Mouse (Mus musculus) limb, embryonic 12.5 days (tissue): ENCODE results near the gene Faap100. TPM values are rescaled to one million over a fixed set of nuclear protein-coding genes. Genes with fewer than 3 reads are reported as not detected.
"Not testable (repeated sequence)": the region's sequence is repeated elsewhere in the genome, so short reads cannot be mapped to it uniquely, and the experiment has no call there.

Experiments
- ATAC-seq: fragments of 200-750 bp; cut with Nextera tagmentation; 2 replicates; pipeline ENCODE4 v1.8.0; 2017; ENCODE audit warnings: low read depth, moderate TSS enrichment; ENCODE audit not compliant: insufficient number of reproducible peaks, insufficient read depth, low FRiP score, low TSS enrichment
- H3K27ac ChIP-seq: fragments of 300-500 bp; sonication (generic); 2 replicates; pipeline ENCODE4 v1.5.1; 2016; ENCODE audit warnings: mild to moderate bottlenecking, moderate library complexity
- H3K27me3 ChIP-seq: fragments of 300-500 bp; sonication (generic); 2 replicates; pipeline ENCODE4 v1.6.1; 2016; ENCODE audit warnings: mild to moderate bottlenecking, moderate library complexity
- H3K36me3 ChIP-seq: fragments of 300-500 bp; sonication (generic); 2 replicates; pipeline ENCODE4 v1.6.1; 2016; ENCODE audit warnings: mild to moderate bottlenecking, moderate library complexity
- H3K4me1 ChIP-seq: fragments of 300-500 bp; sonication (generic); replicated peaks from 2 replicates; pipeline ENCODE4 v1.6.1; 2016
- H3K4me2 ChIP-seq: fragments of 300-500 bp; sonication (generic); 2 replicates; pipeline ENCODE4 v1.6.1; 2016; ENCODE audit warnings: mild to moderate bottlenecking, moderate library complexity
- H3K4me3 ChIP-seq: fragments of 300-500 bp; sonication (generic); replicated peaks from 2 replicates; pipeline ENCODE4 v1.5.1; 2016; ENCODE audit warnings: mild to moderate bottlenecking
- H3K9ac ChIP-seq: fragments of 300-500 bp; sonication (generic); replicated peaks from 2 replicates; pipeline ENCODE4 v1.6.1; 2016; ENCODE audit warnings: mild to moderate bottlenecking, moderate library complexity
- H3K9me3 ChIP-seq: fragments of 300-500 bp; sonication (generic); 2 replicates; pipeline ENCODE4 v1.6.1; 2016; ENCODE audit warnings: mild to moderate bottlenecking, moderate library complexity
- WGBS: fragments of 180-500 bp; shearing (Covaris S2); methylation state at CpG from one replicate; pipeline ENCODE4 v1.1.7; 2016; 5-methylcytosine and 5-hydroxymethylcytosine counted together
- polyA plus RNA-seq: library from polyadenylated mRNA; unstranded; fragments of >200 nt; fragmentation: Nextera tagmentation; extraction: Ambion mirVana; gene quantifications from 2 replicates; pipeline ENCODE4 v1.2.1, GENCODE M21; 2016

Faap100 gene
- 38.0 and 40.0 TPM in 2 replicates for polyA plus RNA-seq

DNA sequence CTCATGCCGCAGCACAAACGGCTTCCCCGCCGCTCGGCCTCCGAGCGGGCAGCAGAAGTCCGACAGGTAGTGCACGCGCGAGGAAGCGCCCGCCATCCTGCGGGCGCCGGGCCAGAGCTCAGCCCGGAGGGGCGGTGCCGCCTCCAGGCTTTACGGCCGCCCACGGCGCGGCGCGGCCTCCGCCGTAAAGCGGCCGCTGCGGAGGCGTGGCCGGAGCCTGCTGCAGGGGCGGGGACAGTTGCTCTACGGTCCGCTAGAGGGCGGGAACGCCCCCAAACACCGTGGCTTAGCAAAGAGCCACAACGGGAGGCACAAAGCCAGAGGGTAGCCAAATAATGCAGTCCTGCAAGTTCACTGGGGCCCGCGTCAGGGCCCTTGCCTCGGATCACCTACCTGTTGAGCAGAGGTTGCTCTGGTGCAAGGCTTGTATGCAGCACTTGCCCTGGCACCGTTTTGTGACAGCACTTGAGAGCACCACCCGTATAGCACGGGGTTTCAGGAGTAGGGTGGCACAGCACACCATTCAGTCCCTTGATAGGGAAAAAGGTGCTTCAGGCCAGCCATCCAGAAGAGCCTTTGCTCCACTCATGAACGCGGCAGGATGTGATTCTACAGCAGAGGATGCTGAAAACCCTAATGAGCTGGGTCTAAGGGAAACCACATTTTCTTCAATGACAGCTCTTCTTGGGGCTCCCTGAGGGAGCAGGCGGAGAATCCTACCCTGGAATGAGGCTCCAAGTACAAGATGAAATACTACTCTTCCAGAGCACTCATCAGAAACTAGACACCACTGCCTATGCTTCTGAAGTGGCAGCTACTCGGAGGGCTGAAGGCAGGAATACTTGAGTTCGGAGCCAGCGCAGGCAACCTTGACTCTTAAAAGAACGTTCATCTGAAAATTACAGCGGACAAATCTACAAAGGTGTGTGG, at the start of gene Faap100:
Gene Faap100, minus strand, starts transcription at position 154 of the 930 bp plus-strand sequence.
- peak within 1 kb of the TSS; percentile 94 for H3K4me3 ChIP-seq
- peak; percentile 85 for ATAC-seq

DNA sequence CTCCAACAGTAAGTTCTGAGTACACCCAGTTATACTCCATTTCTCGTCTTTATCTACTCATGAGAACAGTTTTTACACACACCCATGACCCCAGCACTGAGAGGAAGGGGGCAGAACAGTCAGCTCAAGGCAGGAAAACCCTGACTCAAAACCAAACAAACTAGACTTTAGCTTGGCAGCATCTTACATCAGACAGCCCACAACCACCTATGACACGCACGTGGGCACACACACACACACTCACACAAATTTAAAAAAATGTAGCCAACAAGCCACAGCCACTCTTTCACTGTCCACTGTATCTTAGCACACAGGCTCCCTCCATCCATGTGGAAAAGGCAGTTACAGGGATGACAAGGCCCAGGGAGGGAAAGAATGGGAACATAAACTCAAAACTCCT, 48.2 kb upstream of the Faap100 start:
- Histone ChIP-seq H3K9me3 (no peaks in the 10 kb centered on the region), H3K4me3 (no peak overlapping the region), H3K4me1 (peaks cover 16% of the 10 kb centered on the region), H3K36me3 (peaks cover 84% of the 10 kb centered on the region), H3K27me3 (no peaks in the 10 kb centered on the region), H3K9ac (no peak overlapping the region), H3K4me2 (no peak overlapping the region), H3K27ac (no peak overlapping the region)
- 94% methylated on average over 3 of the region's 3 CpGs for WGBS
- no peak for ATAC-seq

More for the DNA sequence above, at the start of gene Faap100:
- Histone ChIP-seq H3K36me3 (peaks cover 73% of the 10 kb centered on the region), H3K9ac (peak within 1 kb of the TSS; percentile 85), H3K27ac (peak within 1 kb of the TSS; percentile 81), H3K4me1 (peaks cover 22% of the 10 kb centered on the region), H3K9me3 (no peaks in the 10 kb centered on the region), H3K27me3 (no peaks in the 10 kb centered on the region), H3K4me2 (peak within 1 kb of the TSS; percentile 81)
- WGBS = 8% methylated on average over 54 of the region's 54 CpGs

DNA sequence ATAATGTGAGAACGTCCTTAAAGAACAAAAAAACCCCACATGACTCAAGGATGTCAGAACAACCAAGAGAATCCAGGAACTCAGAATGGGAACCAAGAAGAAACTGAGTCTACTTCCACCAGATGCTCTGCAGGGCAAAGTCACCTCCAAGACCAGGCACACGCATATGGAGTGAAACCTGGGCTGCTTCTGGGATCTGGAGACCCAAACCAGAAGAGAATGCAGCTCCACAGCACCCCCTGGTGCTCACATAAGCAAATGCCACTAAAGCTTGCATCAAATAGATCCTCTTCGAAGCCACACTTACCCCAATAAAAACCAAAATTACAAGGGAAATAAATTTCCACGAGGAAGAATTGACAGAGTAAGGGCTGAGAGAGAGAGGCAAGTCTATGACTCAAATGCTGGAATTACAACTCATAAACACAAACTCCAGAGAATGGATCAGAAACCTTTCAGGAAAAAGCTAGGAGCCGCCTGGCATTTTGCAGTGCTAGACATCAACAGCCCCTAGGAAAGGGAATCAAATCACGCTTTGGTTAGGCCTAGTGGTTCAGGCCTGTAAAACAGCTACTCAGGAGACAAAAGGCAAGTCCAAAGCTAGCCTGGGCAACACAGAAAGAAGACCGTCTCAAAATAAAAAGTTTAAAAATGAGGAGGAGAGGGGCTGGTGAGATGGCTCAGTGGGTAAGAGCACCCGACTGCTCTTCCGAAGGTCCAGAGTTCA, 45.2 kb upstream of the Faap100 start:
- Histone ChIP-seq H3K36me3 (peaks cover 86% of the 10 kb centered on the region), H3K27me3 (no peaks in the 10 kb centered on the region), H3K9me3 (no peaks in the 10 kb centered on the region), H3K4me1 (peaks cover 16% of the 10 kb centered on the region), H3K27ac (peak overlapping the region; percentile 35), H3K9ac (no peak overlapping the region; the same call in 1 of the 2 replicates), H3K4me3 (no peak overlapping the region), H3K4me2 (no peak overlapping the region)
- 62% methylated on average over 9 of the region's 9 CpGs for WGBS
- no peak for ATAC-seq

DNA sequence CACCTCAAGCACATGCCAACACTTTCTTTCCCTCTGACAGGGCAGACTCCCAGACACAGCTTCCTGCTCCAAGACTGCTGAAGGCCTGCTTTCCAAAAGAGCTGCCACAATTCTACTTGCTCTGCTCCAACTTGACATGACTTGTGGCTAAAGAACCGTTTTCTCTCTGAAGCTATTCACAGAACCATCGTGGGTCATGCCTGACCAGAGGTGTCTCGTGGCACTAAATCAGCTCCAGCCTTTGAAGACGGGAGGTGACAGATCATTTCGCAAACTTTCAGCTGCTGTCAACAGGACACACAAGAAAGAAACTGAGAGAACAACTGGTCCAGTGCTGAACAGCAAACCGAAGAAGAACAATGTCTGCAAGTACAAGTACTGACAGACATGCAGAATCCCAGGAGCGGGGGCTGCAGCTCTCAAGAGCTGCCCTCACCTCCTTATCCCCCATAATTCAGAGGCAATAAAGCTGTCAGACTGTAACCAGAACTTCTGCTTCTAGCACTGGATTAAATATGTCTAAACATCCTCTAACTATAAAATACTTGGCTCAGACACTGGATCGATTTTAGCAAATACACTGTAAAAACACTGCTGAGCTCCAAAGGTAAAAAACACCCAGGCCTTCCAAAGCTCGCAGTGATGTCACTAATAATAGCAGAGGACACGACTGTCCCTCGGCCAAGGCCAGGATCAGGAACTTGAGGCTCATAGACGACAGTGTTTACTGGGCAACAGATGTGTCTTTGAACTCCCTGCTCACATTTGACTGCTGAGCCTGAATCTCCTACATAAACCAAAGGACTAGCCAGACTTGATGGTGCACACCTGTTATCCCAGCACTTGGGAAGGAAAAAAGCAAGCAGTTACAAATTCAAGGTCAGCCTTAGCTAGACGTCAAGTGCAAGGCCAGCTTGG, 44.3 kb upstream of the Faap100 start:
- Histone ChIP-seq H3K9me3 (no peaks in the 10 kb centered on the region), H3K27ac (peak overlapping the region; percentile 70), H3K27me3 (no peaks in the 10 kb centered on the region), H3K36me3 (peaks cover 86% of the 10 kb centered on the region), H3K4me2 (no peak overlapping the region), H3K9ac (peak overlapping the region; percentile 14; the same call in 1 of the 2 replicates), H3K4me3 (no peak overlapping the region), H3K4me1 (peaks cover 16% of the 10 kb centered on the region)
- 51% methylated on average over 13 of the region's 13 CpGs for WGBS
- ATAC-seq = no peak

DNA sequence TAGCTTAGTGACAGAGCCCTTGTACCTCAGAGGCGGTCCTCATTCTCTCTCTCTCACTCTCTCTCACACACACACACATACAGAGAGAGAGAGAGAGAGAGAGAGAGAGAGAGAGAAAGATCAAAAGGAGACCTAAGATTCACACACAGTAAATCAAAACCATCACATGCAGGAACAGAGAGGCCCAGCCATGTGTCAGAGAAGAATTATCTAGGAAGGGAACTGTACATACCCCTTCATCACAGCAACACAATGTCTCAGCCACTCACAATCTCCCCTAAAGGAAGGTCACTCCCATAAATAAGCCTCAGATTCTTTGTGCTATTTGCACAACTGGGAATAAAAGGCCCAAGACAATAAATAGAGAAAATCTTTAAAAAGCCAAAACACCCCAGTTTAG, 40.0 kb upstream of the Faap100 start:
- 92% methylated on average over 1 of the region's 1 CpGs for whole genome bisulfite sequencing
- ATAC-seq = no peak
- Histone ChIP-seq H3K9me3 (no peaks in the 10 kb centered on the region), H3K36me3 (peaks cover 92% of the 10 kb centered on the region), H3K27me3 (no peaks in the 10 kb centered on the region), H3K4me2 (no peak overlapping the region), H3K27ac (no peak overlapping the region), H3K9ac (no peak overlapping the region), H3K4me1 (peaks cover 16% of the 10 kb centered on the region), H3K4me3 (no peak overlapping the region)

DNA sequence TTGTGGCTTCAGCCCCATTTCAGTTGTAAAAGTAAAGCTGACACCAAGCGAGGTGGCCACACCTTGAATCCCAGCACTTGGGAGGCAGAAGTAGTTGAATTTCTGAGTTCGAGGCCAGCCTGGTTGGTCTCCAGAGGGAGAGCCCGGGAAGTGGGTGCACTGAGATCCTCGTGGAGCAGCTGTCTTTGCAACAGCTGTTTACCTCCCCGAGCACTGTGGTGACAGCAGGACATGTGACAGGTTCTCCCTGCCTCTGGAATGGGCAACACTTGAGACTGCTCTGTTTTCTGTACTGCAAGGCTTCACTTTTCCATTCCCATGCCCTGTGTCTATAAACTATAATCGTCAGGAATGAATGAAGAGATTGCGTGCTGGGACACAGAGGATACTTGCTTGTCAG, 39.3 kb upstream of the Faap100 start:
- 88% methylated on average over 7 of the region's 7 CpGs for whole genome bisulfite sequencing
- H3K27me3 ChIP-seq = no peaks in the 10 kb centered on the region
- no peaks in the 10 kb centered on the region for H3K9me3 ChIP-seq
- H3K27ac ChIP-seq = no peak overlapping the region
- no peak overlapping the region for H3K4me2 ChIP-seq
- peaks cover 94% of the 10 kb centered on the region for H3K36me3 ChIP-seq
- H3K9ac ChIP-seq = no peak overlapping the region
- H3K4me3 ChIP-seq = no peak overlapping the region
- peaks cover 9% of the 10 kb centered on the region for H3K4me1 ChIP-seq
- ATAC-seq = no peak

DNA sequence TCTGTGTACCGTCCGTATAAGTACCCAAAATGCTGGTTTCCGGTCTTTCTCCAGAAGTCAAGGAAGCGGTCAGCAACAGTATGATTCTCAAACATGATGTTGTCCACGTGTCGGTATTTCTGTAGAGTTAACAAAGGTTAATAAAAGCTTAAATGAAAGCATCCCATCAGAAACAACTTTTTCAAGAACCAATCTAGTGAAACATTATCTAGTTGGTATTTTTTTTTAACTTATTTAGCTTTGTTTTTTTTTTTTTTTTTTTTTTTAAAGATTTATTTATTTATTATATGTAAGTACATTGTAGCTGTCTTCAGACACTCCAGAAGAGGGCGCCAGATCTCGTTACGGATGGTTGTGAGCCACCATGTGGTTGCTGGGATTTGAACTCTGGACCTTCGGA, 35.1 kb upstream of the Faap100 start:
- not testable (repeated sequence) for H3K27me3 ChIP-seq, H3K27ac ChIP-seq, H3K4me2 ChIP-seq, H3K4me3 ChIP-seq, ATAC-seq, H3K9ac ChIP-seq, H3K9me3 ChIP-seq, H3K4me1 ChIP-seq
- H3K36me3 ChIP-seq = peaks cover 96% of the 10 kb centered on the region
- 92% methylated on average over 7 of the region's 10 CpGs for WGBS

DNA sequence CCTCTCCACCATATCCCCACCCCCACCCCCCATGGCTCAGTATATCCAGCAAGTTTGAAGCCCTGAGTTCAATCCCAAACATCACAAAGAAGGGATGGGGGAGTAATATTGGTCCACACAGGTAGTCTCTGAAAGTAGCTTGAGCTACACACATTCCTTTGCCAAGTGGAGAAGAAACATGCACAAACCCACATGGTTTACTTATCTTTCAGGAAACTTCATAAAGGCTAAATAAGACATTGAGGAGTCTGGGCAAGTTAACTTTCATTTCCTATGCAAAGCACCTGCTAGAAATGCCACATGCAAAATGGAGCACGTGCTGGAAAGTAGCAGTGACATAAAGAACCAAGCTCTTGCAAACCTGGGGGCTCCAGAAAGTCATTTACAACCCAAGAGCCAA, 27.9 kb upstream of the Faap100 start:
- WGBS = 74% methylated on average over 1 of the region's 1 CpGs
- H3K4me2 ChIP-seq = no peak overlapping the region
- no peaks in the 10 kb centered on the region for H3K4me1 ChIP-seq
- H3K27me3 ChIP-seq = no peaks in the 10 kb centered on the region
- no peaks in the 10 kb centered on the region for H3K9me3 ChIP-seq
- no peak for ATAC-seq
- peaks cover 99% of the 10 kb centered on the region for H3K36me3 ChIP-seq
- H3K27ac ChIP-seq = no peak overlapping the region
- H3K9ac ChIP-seq = no peak overlapping the region
- no peak overlapping the region for H3K4me3 ChIP-seq

DNA sequence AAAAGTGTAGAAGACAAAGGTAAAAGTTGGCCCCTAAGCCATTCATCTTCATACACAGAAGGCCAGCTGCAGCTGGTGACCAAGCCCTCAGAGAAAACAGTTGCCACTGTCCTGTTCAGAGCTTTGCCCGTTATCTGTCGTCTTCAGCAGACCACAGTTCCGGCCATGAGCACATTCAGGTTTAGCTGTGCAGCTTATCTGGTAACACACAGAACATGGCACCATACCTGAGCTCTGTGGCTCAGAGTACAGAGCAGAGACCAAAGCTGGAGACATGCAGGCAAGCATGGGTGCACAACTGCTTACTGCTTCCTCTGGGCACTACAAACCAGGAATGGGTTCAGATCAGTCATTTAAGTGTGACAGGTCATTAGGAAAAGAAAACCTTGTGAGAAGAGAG, 27.3 kb upstream of the Faap100 start:
- ATAC-seq = no peak
- Histone ChIP-seq H3K4me3 (no peak overlapping the region), H3K4me2 (no peak overlapping the region), H3K4me1 (no peaks in the 10 kb centered on the region), H3K9me3 (no peaks in the 10 kb centered on the region), H3K9ac (no peak overlapping the region), H3K27me3 (no peaks in the 10 kb centered on the region), H3K27ac (no peak overlapping the region), H3K36me3 (peaks cover 99% of the 10 kb centered on the region)
- 93% methylated on average over 3 of the region's 3 CpGs for WGBS

DNA sequence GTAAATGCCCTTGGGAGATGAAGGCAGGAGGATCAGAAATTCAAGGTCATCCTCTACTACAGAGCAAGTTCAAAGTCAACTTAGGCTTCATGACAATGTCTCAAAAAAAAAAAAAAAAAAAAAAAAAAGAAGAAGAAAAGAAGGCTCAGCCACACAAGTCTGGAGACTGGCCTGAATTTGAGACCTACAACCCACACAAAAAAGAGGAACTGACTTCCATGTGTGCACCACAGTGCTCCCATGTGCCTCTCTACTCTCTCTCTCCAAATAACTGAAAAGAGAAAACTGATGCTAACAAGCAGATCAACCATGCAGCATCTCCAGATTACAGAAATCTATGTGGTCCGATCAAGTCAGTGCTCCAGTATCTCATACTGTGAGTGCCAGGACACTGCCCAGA, 26.2 kb upstream of the Faap100 start:
- ATAC-seq = no peak
- Histone ChIP-seq H3K27me3 (no peaks in the 10 kb centered on the region), H3K4me1 (no peaks in the 10 kb centered on the region), H3K27ac (no peak overlapping the region), H3K9me3 (no peaks in the 10 kb centered on the region), H3K36me3 (peaks cover 99% of the 10 kb centered on the region), H3K4me2 (no peak overlapping the region), H3K4me3 (no peak overlapping the region), H3K9ac (no peak overlapping the region)
- 94% methylated on average over 1 of the region's 1 CpGs for WGBS
